Mouse (Mus musculus) CH12.LX (cell line): ENCODE results near the gene Bsn.

Experiments used
- CTCF ChIP-seq, 2 experiments: IDR thresholded peaks in 1 of 2; conservative IDR thresholded peaks in 1 of 2; 2 replicates each; pipeline ENCODE4 v1.5.1; 2011 to 2012; ENCODE audit warnings: low read depth in 2 of 2, low read length in 2 of 2, improper control_type of control experiment in 1 of 2, inconsistent platforms in 1 of 2, mild to moderate bottlenecking in 1 of 2, moderate library complexity in 1 of 2
- EP300 ChIP-seq: IDR thresholded peaks from 2 replicates; pipeline ENCODE4 v1.6.1; 2011; ENCODE audit warnings: low read length, improper control_type of control experiment
- UBTF ChIP-seq: IDR thresholded peaks from 2 replicates; pipeline ENCODE4 v1.6.1; 2012; ENCODE audit warnings: low read depth, mild to moderate bottlenecking, inconsistent platforms, low read length, improper control_type of control experiment, moderate library complexity

GRCm38 (mm10) chr9:108106090-108106489, 84.1 kb downstream of the Bsn start:
- peak; percentile 28 to 59; a peak in 2 of 4 replicates for TF ChIP-seq CTCF (conservative IDR thresholded peaks at IDR 0.05 in 1 of 2, IDR thresholded peaks at IDR 0.05 in 1 of 2; ENCODE audit: low read depth in 2 of 2, low read length in 2 of 2)
- TF ChIP-seq EP300, result no peak
- TF ChIP-seq UBTF, result no peak
